Mouse (Mus musculus) liver, embryonic 14.5 days (tissue): Measurements from ENCODE around the gene Tex19.2. TPM values are rescaled to one million over a fixed set of nuclear protein-coding genes. Genes with fewer than 3 reads are reported as not detected.
A peak's percentile ranks its signal among the peaks of the same experiment; 100 is the strongest.

Experiments used
- ATAC-seq: fragments of 200-750 bp; cut with Nextera tagmentation; 2 replicates; pipeline ENCODE4 v1.8.0; 2017; ENCODE audit warnings: moderate number of reproducible peaks, mild to moderate bottlenecking, moderate library complexity; ENCODE audit not compliant: insufficient read depth
- DNase-seq, 3 experiments: peaks; one replicate each; pipeline ENCODE4 v3.0.0-alpha.2; 2012 to 2013; ENCODE audit warnings: low read depth in 3 of 3, low spot score in 3 of 3
- H3K27ac ChIP-seq: fragments of 300-500 bp; sonication (generic); 2 replicates; pipeline ENCODE4 v1.5.1; 2014; ENCODE audit warnings: moderate library complexity, mild to moderate bottlenecking, control low read depth, inconsistent platforms
- H3K27me3 ChIP-seq: fragments of 300-500 bp; sonication (generic); 2 replicates; pipeline ENCODE4 v1.6.1; 2014; ENCODE audit warnings: mild to moderate bottlenecking, low read length, moderate library complexity; ENCODE audit not compliant: control insufficient read depth, insufficient read depth
- H3K36me3 ChIP-seq: fragments of 300-500 bp; sonication (generic); replicated peaks from 2 replicates; pipeline ENCODE4 v1.6.1; 2014; ENCODE audit warnings: low read depth; ENCODE audit not compliant: control insufficient read depth, insufficient read depth
- H3K4me1 ChIP-seq, 2 experiments: fragments of 200-500 bp in 1 of 2; fragments of 300-500 bp in 1 of 2; sonication (generic) in 1 of 2; replicated peaks; 2 replicates each; pipeline ENCODE4 v1.6.1; 2012 to 2014; ENCODE audit warnings: antibody characterized with exemption in 1 of 2, inconsistent platforms in 1 of 2, low read length in 1 of 2; ENCODE audit not compliant: control insufficient read depth in 2 of 2, insufficient read depth in 2 of 2
- H3K4me2 ChIP-seq: fragments of 300-500 bp; sonication (generic); 2 replicates; pipeline ENCODE4 v1.6.1; 2014; ENCODE audit warnings: low read depth, mild to moderate bottlenecking, control low read depth, moderate library complexity
- H3K4me3 ChIP-seq, 2 experiments: fragments of 200-500 bp in 1 of 2; fragments of 300-500 bp in 1 of 2; sonication (generic) in 1 of 2; 2 replicates each; pipeline ENCODE4 v1.5.1; 2012 to 2014; ENCODE audit warnings: low read depth in 2 of 2, low read length in 2 of 2, mild to moderate bottlenecking in 2 of 2, control low read depth in 1 of 2, inconsistent platforms in 1 of 2, moderate library complexity in 1 of 2; ENCODE audit not compliant: insufficient read depth in 1 of 2
- H3K9ac ChIP-seq: fragments of 300-500 bp; sonication (generic); replicated peaks from 2 replicates; pipeline ENCODE4 v1.6.1; 2014; ENCODE audit warnings: mild to moderate bottlenecking, control low read depth, moderate library complexity
- H3K9me3 ChIP-seq: fragments of 300-500 bp; sonication (generic); 2 replicates; pipeline ENCODE4 v1.6.1; 2016; ENCODE audit warnings: low read length, mixed read lengths; ENCODE audit not compliant: control insufficient read depth
- CTCF ChIP-seq: IDR thresholded peaks from 2 replicates; pipeline ENCODE4 v1.5.1; 2016; ENCODE audit warnings: antibody characterized with exemption, low read depth, control low read depth
- EP300 ChIP-seq: IDR thresholded peaks from 2 replicates; pipeline ENCODE4 v1.6.1; 2016; ENCODE audit warnings: antibody characterized with exemption, low read depth
- WGBS: fragments of 180-500 bp; shearing (Covaris S2); extraction: QIAGEN DNeasy Blood & Tissue Kit; methylation state at CpG from one replicate; pipeline ENCODE4 v1.1.7; 2014; ENCODE audit not compliant: insufficient replicate concordance; 5-methylcytosine and 5-hydroxymethylcytosine counted together
- polyA plus RNA-seq, 2 experiments: library from polyadenylated mRNA; depleted of rRNA in 1 of 2; stranded (reverse) in 1 of 2; unstranded in 1 of 2; fragments of >200 nt; fragmentation: Nextera tagmentation in 1 of 2; extraction: Ambion mirVana in 1 of 2; gene quantifications; 2 replicates each; pipeline versions ENCODE4 v1.2.1 to v1.2.3; 2012 to 2014

Gene Tex19.2
- polyA plus RNA-seq, 2 experiments: 0.10 TPM; not detected in 1

DNA sequence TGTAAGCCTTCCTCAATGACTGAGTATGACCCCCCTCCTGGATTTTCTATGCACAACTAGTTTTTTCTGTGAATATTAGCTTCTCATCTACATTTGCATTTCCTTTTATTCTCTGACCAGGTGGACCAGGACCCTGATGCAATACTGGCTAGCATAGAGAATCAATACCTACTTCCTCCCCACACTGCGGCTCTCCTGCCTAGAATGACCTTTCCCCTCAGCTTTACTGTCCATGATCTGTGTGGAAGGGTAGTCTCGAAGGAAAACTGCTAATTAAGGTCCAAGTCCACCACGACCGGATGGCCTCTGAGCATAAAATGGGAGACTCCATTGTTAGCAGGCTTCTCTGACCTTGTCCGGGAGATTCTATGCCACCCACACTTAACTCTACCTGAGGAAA, 19.2 kb upstream of the Tex19.2 start:
- Histone ChIP-seq H3K4me1 (peaks cover 0 to 4% of the 10 kb centered on the region in 2 experiments; a peak in 2 of 4 replicates), H3K4me2 (no peak overlapping the region), H3K27me3 (no peaks in the 10 kb centered on the region), H3K9me3 (no peaks in the 10 kb centered on the region), H3K4me3 (no peak overlapping the region), H3K9ac (no peak overlapping the region), H3K27ac (no peak overlapping the region), H3K36me3 (no peaks in the 10 kb centered on the region)
- DNase-seq: no peak
- no peak for ATAC-seq
- WGBS: 58% methylated on average over 5 of the region's 5 CpGs
- TF ChIP-seq CTCF: no peak
- TF ChIP-seq EP300: no peak

DNA sequence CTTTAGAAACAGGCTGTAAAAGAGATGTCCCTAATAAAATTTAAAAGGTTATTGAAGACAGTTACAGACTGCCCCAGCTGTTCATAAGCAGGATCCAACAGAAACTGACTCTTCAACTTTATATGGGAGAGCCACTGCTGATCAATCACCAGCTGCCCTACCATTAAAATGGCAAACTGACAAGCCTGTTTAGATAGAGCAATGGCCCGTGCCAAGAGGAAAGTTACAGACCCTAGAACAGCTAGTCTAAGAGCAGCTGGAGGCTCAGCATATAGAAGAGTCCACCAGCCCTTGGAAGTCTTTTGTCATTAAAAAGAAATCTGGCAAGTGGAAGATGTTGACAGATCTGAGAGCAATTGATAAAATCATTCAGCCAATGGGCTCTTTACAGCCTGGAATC, 16.1 kb upstream of the Tex19.2 start:
- Histone ChIP-seq H3K9me3 (no peaks in the 10 kb centered on the region), H3K27ac (no peak overlapping the region), H3K36me3 (no peaks in the 10 kb centered on the region), H3K9ac (no peak overlapping the region), H3K4me1 (peaks cover 0 to 4% of the 10 kb centered on the region in 2 experiments; a peak in 1 of 4 replicates), H3K4me3 (no peak overlapping the region), H3K27me3 (no peaks in the 10 kb centered on the region), H3K4me2 (no peak overlapping the region)
- 42% methylated on average over 1 of the region's 1 CpGs for WGBS
- DNase-seq (no peak), ATAC-seq (no peak)
- no peak for TF ChIP-seq CTCF
- TF ChIP-seq EP300: no peak

DNA sequence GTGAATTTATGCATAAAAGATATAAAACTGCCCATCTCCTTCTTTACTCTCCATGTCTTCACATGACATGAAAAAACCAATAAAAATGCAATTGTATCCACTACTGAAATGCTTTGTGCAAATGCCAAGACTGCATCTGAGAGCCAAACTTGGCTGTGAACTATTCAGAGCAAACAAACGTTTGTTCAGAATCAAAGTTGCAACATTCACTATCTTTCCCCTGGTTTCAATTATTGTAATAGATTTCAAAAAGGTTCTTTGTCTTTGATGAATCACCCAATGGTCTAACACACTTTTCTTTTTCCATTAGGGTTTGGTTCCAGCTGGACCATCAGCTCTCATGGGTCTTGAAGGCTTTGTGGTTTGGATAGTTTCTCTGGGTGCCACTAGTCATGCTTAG, 11.1 kb upstream of the Tex19.2 start:
- WGBS: 38% methylated on average over 1 of the region's 1 CpGs
- Histone ChIP-seq H3K4me3 (no peak overlapping the region), H3K36me3 (no peaks in the 10 kb centered on the region), H3K27me3 (no peaks in the 10 kb centered on the region), H3K9me3 (no peaks in the 10 kb centered on the region), H3K4me1 (peaks cover 5 to 6% of the 10 kb centered on the region in 2 experiments), H3K9ac (no peak overlapping the region), H3K4me2 (no peak overlapping the region), H3K27ac (no peak overlapping the region)
- DNase-seq (no peak), ATAC-seq (no peak)
- TF ChIP-seq EP300: no peak
- TF ChIP-seq CTCF: no peak

GRCm38 (mm10) chr11:121127441-121127840, 9.0 kb upstream of the Tex19.2 start:
- H3K4me3 ChIP-seq: no peak overlapping the region
- H3K27me3 ChIP-seq: no peaks in the 10 kb centered on the region
- no peak overlapping the region for H3K9ac ChIP-seq
- no peak for TF ChIP-seq EP300
- no peak for TF ChIP-seq CTCF
- H3K4me1 ChIP-seq: peaks cover 6% of the 10 kb centered on the region in 2 experiments
- no peaks in the 10 kb centered on the region for H3K9me3 ChIP-seq
- no peak overlapping the region for H3K4me2 ChIP-seq
- ATAC-seq (no peak), DNase-seq (no peak)
- 57% methylated on average over 3 of the region's 3 CpGs for WGBS
- H3K36me3 ChIP-seq: no peaks in the 10 kb centered on the region
- no peak overlapping the region for H3K27ac ChIP-seq

GRCm38 (mm10) chr11:121126395-121126794, 7.9 kb upstream of the Tex19.2 start:
- Histone ChIP-seq H3K9ac (no peak overlapping the region), H3K9me3 (no peaks in the 10 kb centered on the region), H3K4me2 (no peak overlapping the region), H3K4me3 (no peak overlapping the region), H3K4me1 (peaks cover 6 to 8% of the 10 kb centered on the region in 2 experiments), H3K27ac (no peak overlapping the region), H3K27me3 (no peaks in the 10 kb centered on the region), H3K36me3 (no peaks in the 10 kb centered on the region)
- ATAC-seq (no peak), DNase-seq (peak in 1 of 3 experiments; percentile 26)
- TF ChIP-seq CTCF: peak; percentile 62
- TF ChIP-seq EP300: no peak
- 62% methylated on average over 1 of the region's 1 CpGs for WGBS
